Mouse (Mus musculus): ENCODE data around the gene R3hcc1l. TPM values are rescaled to one million over a fixed set of nuclear protein-coding genes. Genes with fewer than 3 reads are reported as not detected.

Gene R3hcc1l
- polyA plus RNA-seq (2017; shearing (Covaris generic)), result 52.6 TPM

GRCm38 (mm10) chr19:42518620-42519310 is at the start of gene R3hcc1l:
Gene R3hcc1l (plus strand): TSS chr19:42518759.

DNA sequence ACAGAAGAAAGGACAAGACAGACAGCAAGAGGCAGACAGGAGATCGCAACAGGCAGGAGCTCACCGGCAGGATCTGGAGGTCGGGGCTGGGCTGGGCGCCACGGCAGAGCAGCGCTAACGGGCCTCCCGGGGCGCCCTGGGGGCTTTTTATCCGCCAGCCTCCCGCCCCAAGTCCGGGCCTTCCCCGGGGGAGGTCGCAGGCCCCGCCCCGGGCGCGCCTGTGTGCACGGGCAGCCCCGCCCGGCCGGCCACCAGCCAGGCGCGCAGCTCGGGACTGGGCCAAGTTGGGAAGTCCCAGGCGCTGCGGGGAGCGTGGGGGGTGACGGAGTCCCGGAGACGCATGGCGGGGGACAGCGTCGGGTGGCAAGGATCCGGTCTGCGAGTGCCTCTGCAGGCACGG is 94.1 kb downstream of the R3hcc1l start, which contains the start of gene Loxl4:
Gene Loxl4 (minus strand): TSS at position 160 of the 400 bp plus-strand sequence.

Other genes with a start within 250 kb of the R3hcc1l start
- not detected for gene Crtac1, start 87.0 kb upstream of the R3hcc1l start, polyA plus RNA-seq (2017; shearing (Covaris generic))
- 0.38 TPM for gene Loxl4, start 94.1 kb downstream of the R3hcc1l start, polyA plus RNA-seq (2017; shearing (Covaris generic))
- gene Pyroxd2, start 234.0 kb downstream of the R3hcc1l start, polyA plus RNA-seq (2017; shearing (Covaris generic)), result 1.1 TPM